Mouse (Mus musculus): Measurements from ENCODE around the gene Ccno.

Gene Ccno

DNA sequence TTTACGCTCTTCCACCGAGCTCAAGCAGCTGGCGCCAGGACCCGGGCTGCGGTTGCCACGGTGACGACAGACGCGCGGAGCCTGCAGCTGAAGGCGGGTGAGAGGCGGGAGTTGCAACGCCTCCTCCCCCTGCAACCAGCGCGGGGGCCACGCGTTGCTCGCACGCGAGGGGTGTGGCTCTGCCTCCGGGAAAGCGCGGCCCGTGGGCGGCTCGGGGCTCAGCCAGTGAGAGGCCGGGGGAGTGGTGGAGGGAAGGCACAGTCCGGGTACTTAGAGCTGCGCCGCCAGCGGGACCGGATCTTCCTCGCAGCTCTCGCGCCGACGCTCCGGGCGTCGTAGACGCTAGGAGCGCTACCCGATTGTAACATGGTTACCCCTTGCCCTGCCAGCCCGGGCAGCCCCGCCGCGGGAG, at the start of gene Ccno:
Gene Ccno (plus strand): TSS at position 271 of the 412 bp plus-strand sequence.
- peak; percentile 88 to 89 for DNase-seq (ENCODE audit: low spot score in 2 of 2)

DNA sequence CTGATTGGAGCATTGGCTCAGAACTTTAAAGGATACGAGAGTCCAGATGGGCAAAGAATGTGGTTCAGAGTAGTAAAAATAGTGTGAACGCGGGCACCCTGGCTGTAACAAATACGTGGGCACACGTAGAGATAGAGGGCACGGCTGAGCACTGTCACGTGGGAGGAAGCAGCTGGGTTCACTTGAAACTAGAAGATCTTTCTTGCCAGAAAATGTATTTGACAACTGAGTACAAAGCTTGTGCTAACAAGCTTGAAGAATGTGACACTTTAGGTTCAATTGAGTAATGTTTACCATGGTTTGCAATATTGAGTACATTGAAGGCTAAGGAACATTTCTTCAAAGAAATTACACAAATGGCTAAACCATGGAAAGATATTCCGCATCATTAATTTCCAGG, 49.5 kb upstream of the Ccno start:
- no peak for DNase-seq (ENCODE audit: low spot score in 2 of 2)

DNA sequence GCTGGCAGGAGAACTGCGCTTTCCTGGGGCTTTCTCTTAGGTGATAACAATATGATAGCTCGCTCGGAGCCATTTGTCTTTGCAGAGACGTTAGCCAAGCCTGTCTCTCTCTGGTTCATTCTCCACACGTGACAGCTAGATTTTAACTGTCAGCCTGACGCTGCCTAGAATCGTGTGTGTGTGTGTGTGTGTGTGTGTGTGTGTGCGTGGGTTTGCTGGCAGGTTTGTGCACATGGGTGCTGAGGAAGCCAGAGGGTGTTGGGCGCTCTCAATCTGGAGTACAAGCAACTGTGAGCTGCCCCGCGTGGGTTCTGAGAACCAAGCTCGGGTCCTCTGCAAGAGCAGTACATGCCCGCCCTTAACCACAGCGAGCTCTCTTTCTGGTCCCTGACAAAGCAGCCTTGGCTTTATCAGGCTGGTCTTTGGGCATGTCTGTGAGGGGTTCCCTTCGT, 45.7 kb upstream of the Ccno start:
- peak in 1 of 2 experiments; percentile 17 for DNase-seq (ENCODE audit: low spot score in 2 of 2)

DNA sequence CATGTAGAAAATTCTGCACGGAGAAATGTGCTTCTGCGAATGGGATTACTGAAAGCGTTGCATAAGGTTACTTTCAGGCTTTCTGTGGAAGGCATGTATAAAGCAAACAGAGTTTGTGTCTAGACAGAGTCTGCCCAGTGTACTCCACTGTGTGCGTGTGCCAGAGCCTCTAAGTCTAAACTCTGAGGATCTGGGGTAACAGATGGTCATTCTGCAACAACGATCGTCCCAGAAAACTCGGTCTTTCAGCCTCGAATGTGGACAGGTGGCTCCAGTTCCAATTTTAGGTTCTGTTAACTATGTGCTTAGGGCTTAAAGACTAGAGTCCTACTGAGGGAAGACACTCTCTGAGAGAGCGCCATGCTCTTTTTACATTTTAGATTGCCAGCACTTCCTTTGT, 42.3 kb upstream of the Ccno start:
- no peak for DNase-seq (ENCODE audit: low spot score in 2 of 2)

DNA sequence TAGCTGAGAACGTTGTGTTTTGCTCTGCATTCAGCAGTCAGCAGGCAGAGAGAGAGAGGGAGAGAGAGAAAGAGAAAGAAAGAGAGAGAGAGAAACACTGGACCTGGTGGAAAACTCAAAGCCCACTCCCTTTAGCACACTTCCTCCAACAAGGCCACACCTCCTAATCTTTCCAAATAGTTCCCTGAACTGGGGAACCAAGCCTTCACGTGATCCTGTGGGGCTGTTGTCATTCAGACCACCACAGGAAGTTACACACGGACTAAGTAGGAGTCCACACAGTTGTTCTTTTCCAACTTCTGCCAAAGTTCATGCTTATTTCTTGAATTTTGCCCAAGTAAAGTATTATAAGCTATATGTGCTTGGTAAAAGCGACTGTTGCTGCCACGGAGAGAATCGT, 41.7 kb upstream of the Ccno start:
- DNase-seq (ENCODE audit: low spot score in 2 of 2) = no peak

DNA sequence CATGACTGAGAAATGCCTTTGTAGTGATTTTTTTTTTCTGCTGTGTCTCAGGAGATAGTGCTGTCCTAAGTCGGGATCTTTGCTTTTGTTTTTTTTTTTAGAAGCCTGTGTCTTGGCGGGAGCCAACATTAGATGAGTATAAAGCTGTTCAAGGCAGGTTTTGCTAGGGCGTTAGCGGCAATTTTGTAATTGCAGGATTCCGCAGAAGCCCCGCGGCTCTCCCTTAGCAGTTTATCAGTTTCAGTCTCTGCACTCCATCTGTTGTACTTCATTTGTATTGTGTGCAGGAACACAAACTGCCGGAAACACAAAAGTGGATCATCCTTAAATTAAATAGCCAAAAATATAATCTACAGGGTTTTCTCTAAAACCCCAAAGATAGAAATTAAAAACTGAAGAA, 33.5 kb upstream of the Ccno start:
- DNase-seq (ENCODE audit: low spot score in 2 of 2) = no peak

DNA sequence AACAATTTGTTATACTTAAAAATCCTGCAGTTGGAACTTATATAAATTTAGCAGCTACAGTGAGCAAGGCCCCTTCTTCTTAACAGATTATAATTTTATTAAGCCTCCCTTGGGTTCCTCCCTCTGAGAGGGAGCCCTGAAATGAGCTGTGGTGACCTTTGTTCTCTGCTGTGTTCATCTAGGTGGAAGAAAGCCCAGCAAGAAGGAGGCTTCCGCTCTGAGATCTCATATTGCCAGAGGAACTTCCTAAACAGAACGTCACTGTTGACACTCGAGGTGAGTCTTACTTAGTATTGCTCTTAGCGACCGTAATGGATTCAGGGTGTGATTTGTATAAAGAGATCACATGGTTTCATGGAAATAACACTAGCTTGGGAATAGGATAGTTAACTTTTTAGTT, 24.5 kb upstream of the Ccno start:
- no peak for DNase-seq (ENCODE audit: low spot score in 2 of 2)

DNA sequence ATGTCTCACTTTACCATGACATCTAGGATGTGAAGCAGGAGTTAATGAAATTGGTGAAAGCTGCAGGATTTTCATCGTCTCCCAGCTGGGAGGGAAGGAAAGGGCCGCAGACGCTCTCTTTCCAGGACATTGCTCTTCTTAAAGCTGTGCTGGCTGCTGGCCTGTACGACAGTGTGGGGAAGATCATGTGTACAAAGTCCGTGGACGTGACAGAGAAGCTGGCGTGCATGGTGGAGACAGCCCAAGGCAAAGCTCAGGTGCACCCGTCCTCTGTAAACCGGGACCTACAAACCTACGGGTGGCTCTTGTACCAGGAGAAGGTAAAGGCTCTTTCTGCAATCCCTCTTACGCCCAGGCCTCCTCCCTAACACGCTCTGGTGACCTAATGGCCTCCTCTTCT, 23.2 kb upstream of the Ccno start:
- no peak for DNase-seq (ENCODE audit: low spot score in 2 of 2)

DNA sequence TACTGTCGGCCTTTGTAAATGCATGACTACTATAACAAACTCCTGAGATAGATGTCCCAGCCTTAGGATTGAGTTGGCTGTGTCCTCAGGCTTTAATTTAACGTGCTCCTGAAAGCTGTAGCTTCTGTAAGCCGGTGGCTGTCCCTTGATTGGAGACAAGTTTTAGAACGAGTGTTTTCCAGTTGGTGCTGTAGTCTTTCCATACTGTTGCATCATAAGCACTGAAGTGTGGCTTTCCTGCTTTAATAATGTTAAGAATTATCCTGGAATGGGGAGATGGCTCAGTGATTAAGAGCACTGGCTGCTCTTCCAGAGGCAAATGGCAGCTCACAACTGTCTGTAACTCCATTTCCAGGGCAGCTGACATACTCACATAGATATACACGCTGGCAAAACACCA, 20.3 kb upstream of the Ccno start:
- DNase-seq (ENCODE audit: low spot score in 2 of 2) = no peak

DNA sequence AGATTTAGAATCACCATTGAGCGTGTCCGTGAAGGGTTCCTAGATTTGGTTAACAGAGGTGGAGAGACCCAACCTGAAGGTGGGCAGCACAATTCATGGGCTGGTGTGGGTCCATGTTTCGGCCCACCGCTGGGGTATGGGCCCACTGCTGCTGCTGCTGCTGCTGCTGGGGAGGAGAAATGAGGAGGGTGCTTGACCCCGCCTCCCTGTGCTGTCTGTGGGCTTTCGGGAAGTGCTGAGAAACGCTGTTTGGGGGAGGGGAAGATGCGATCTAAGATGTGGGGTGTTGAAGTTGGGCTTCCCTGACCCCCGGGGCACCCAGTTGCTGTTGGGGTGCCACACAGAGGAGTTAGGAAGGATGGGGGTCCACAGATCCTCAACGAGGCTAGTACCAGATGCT, 10.9 kb upstream of the Ccno start:
- no peak for DNase-seq (ENCODE audit: low spot score in 2 of 2)

DNA sequence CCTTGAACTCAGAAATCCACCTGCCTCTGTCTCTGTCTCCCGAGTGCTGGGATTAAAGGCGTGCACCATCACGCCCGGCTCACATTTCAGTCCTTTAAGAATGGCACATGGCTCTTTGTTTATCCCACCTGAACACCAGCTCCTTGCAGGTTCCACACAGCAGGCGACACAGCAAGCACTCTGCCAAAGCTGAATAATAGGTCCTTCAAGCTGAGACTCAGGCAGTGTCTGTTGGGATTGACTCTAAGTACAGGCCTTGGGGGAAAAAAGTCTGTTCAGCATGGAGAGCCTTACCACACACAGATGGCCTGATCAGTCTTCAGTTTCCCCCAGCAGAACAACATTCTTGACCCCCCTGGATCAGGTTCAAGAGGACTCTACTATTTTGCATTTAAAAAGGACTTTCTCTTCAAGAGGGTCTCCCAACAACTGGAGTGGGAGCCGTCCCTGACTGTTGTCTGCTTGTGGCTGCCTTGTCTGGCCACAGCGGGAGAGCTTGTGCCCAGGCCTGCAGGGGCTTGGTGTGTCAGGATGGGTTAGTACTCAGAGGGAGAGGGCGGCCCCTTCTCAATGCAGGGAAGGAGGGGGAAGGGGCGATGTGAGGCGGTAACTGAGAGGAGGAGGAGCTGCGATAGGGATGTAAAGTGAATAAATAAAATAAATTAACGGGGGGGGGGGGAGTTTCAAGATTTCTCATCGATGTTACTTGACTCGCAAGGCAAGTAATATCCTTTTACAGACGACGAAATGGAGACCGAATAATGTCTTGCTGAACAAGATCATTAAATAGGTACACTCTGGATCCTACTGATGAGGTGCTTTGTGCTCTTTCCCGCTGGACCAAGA, 1.8 kb upstream of the Ccno start:
- no peak for DNase-seq (ENCODE audit: low spot score in 2 of 2)

DNA sequence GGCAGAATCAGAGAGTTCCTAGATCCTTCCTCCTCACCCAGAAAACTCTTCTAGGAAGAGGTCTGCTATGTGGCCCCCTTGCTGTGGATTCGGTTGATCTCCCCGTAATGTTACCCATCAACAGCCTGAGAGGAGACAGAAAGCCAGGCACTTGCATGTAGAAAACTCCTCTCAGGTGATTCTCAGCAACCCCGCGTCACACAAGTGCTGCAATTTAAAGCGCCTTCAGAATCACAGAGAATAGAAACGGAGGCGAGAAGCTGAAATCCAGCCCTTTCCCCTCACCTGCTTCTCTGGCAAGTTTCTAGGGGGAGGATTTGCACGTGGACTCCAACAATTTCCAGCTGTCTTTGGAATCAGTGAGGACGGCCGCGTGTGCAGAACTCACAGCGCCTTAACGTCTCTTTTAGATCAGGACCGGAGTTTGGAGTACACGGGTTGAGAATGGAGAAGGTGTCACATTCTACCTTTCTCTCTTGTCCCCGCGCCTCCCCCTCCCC, 1.1 kb upstream of the Ccno start:
- DNase-seq (ENCODE audit: low spot score in 2 of 2) = no peak

DNA sequence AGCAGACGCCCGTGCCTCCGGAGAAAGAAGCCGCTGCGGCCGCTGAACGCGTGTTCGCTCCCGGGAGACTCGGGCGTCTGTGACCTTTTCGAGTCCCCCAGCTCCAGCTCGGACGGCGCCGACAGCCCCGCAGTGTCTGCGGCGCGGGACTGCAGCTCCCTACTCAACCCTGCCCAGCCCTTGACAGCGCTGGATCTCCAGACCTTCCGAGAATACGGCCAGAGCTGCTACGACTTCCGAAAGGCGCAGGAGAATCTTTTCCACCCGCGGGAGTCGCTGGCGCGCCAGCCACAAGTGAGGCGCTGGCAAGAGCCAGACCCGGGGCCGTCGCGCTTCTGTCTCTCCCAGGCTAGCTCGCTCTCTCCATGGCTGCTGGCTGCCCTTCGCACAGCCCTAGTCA, 389 bp downstream of the Ccno start:
- no peak for DNase-seq (ENCODE audit: low spot score in 2 of 2)

DNA sequence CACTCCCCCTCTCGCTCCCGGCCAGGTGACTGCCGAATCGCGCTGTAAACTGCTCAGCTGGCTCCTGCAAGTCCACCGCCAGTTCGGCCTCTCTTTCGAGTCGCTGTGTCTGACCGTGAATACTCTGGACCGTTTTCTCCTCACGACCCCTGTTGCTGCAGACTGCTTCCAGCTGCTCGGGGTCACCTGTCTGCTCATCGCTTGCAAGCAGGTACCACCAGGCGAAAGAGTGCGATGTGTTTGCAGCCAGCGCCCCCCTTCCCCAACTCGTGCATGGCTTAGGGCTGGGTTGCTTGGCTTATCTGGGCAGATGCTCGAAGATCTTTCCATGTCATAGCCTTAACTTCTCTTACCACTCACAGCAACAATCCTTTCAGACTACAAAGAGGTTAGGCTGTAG, 1.3 kb downstream of the Ccno start:
- DNase-seq (ENCODE audit: low spot score in 2 of 2) = no peak

DNA sequence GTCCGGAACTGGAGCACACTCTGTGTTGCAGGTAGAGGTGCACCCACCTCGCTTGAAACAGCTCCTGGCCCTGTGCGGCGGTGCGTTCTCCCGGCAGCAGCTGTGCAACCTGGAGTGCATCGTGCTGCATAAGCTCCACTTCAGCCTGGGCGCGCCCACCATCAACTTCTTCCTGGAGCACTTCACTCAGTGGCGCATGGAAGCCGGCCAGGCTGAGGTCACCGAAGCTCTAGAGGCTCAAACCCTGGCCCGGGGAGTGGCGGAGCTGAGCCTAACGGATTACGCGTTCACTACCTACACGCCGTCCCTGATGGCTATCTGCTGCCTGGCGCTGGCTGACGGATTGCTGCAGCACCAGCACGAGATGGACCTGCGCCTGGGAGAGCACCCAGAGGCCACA, 1.9 kb downstream of the Ccno start:
- DNase-seq (ENCODE audit: low spot score in 2 of 2) = no peak

DNA sequence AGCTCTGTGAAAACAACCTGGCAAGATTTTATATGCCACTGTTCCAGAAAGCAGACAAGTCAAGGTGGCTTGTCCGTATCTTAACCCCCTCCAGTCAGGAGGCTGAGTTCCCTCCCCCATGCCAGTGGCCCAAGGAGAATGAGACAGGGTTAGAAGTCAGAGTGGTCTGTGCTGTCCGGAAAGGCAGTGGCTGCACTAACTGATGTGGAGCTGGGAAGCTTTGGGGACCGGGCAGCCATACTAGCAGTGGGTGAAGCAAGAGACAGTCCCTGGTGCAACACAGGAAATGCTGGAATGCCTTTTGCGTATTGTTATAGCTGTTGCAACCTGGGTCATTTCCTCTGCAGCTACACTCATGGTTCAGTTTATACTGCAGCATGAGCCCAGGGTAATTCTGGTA, 2.7 kb downstream of the Ccno start:
- no peak for DNase-seq (ENCODE audit: low spot score in 2 of 2)

DNA sequence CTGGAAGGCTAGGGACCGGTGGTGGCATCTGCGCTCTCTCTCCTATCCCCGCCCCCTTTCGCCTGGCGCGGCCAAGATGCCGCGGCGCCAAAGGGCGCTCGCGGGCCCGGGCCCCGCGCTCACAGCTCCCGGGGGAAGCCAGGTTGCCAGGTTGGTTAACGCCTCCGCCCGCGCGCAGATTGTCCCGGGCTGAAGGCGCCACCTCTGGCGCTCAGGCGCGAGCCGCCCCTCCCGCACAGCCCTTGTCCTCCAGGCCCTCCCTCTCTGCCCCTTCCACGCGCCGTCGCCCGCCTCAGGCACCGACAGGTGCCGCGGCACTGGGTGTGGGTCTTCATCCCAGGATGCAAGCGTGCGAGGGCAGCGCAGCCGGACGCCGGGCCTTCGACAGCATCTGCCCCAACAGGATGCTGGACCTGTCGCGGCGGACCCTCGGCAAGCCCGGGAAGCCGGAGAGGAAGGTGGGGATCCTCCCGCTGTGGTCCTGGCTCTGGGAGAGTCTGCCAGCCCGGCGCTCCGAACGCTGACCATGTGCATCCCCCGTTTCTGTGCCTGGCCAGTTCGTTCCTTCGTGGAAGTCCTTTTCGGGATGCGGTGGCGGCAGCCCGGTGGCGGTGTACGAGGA, 6.0 kb downstream of the Ccno start, which contains the start of gene Mcidas:
Gene Mcidas (plus strand): TSS at position 315 of the 622 bp plus-strand sequence.
- DNase-seq (ENCODE audit: low spot score in 2 of 2) = no peak

DNA sequence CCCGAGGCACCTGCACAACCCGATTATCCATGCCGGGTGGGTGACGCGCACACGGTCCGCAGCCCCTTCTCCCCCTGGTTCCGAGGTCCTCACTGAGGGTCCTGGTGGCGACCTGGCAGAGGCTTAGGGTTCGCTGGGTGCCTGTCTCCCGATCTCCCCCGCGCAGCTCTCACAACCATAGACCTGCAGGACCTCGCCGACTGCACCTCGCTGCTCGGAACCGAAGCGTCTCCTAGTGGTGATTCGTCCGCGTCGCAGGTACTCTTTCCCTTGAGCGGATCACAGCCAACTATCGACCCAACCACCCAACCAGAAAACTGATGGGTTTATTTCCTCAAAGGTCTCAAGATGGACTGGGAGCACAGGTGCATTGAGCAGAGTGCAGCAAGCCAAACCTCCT, 6.6 kb downstream of the Ccno start:
- peak in 1 of 2 experiments; percentile 41 for DNase-seq (ENCODE audit: low spot score in 2 of 2)

DNA sequence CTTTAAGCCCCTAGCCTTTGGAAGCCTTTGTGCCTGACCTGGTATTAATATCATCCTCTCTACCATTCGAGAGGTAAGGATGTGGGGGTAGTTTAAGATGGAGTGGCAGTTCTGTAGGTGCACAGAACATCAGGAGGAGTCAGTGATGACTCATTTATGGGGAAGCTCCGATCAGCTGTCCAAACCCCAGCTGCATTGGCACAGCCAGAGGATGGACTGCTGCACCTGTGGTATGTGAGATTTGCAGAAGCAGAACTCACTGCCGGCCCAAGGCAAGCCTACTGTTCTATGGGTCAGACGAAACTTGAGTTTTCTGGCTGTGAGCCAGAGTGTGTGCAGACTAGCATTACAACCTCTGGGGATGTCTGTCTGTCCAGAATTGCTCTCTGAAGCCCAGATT, 8.8 kb downstream of the Ccno start:
- DNase-seq (ENCODE audit: low spot score in 2 of 2) = no peak

DNA sequence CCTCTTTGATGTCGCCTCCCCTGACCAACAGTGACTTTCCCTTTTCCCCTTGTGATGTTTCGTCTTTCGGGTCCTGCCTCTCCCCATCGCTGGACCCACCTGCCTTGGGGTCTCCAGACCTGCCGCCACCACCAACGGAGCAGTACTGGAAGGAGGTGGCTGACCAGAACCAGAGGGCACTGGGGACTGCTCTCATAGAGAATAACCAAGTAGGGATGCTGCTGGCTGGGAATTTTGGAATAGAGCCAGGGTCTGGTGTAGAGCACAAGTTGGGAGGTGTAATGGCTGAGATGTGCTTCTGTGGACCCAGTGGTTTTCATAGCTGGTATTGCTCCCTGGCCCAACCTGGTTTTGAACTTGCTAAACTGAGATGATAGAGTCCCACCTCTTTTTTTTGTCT, 9.8 kb downstream of the Ccno start:
- no peak for DNase-seq (ENCODE audit: low spot score in 2 of 2)

DNA sequence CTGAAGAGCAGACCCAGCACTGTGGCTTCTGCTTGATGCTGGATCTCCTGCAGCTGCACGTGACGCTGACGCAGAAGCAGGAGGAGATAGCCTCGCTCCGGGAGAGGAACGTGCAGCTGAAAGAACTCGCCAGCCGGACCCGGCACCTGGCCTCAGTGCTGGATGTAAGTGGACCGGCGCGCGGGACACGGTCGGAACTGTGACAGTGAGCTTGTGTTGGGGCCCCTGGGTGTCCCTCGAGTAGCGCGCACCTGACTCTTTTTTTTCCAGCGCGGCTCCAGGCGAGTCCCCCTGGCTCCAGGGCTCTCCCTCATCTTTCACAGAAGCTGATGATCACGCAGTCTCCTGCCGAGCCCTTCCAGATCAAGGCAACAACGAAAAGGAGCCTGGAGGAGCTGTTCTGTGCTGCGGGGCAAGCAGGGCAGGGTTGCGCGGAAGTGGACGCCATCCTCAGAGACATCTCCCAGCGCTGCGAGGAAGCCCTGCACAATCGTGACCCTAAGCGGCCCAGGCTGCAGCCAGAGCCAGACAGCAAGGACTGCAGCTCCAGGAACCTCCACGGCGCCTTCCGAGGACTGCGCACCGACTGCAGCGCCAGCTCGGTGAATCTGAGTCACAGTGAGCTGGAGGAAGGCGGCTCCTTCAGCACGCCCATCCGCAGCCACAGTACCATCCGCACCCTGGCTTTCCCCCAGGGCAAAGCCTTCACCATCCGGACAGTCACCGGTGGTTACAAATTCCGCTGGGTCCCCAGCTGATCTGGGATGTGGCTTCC, 11.0 kb downstream of the Ccno start:
- peak in 1 of 2 experiments; percentile 28 for DNase-seq (ENCODE audit: low spot score in 2 of 2)

DNA sequence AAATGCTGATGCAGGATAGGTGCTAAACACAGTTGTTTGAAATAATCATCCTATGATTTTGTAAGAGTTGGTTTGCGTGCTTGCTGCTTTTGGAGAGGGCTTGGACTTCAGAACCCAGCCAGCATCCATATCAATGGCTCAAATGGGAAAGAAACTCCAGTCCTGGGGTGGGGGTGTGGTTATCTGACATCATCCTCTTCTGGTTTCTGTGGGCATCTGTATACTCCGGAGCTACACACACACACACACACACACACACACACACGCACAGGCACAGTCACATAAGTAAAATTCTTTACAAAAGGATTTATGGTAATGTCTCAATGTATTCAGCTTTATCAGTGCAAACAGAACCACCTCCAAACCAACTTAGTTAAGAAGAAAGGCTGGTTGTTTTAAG, 12.5 kb downstream of the Ccno start:
- DNase-seq (ENCODE audit: low spot score in 2 of 2) = no peak
